Mouse (Mus musculus) stomach, embryonic 16.5 days (tissue): ENCODE measurements around the gene Lrp2. TPM values are rescaled to one million over a fixed set of nuclear protein-coding genes. Genes with fewer than 3 reads are reported as not detected.

Source experiments
- ATAC-seq: fragments of 200-750 bp; cut with Nextera tagmentation; 2 replicates; pipeline ENCODE4 v1.8.0; 2017; ENCODE audit warnings: moderate number of reproducible peaks, moderate TSS enrichment; ENCODE audit not compliant: insufficient read depth, low FRiP score
- H3K27ac ChIP-seq: fragments of 300-500 bp; sonication (generic); 2 replicates; pipeline ENCODE4 v1.5.1; 2014; ENCODE audit warnings: low read length
- H3K27me3 ChIP-seq: fragments of 300-500 bp; sonication (generic); 2 replicates; pipeline ENCODE4 v1.6.1; 2014; ENCODE audit warnings: low read length, control low read depth, mixed read lengths; ENCODE audit not compliant: control insufficient read depth, insufficient read depth
- H3K36me3 ChIP-seq: fragments of 300-500 bp; sonication (generic); 2 replicates; pipeline ENCODE4 v1.6.1; 2014; ENCODE audit warnings: low read length; ENCODE audit not compliant: control insufficient read depth, insufficient read depth
- H3K4me1 ChIP-seq: fragments of 300-500 bp; sonication (generic); 2 replicates; pipeline ENCODE4 v1.6.1; 2014; ENCODE audit warnings: low read length, control low read depth, mixed read lengths; ENCODE audit not compliant: control insufficient read depth, insufficient read depth
- H3K4me2 ChIP-seq: fragments of 300-500 bp; sonication (generic); 2 replicates; pipeline ENCODE4 v1.6.1; 2014; ENCODE audit warnings: low read depth, low read length, mixed read lengths
- H3K4me3 ChIP-seq: fragments of 300-500 bp; sonication (generic); replicated peaks from 2 replicates; pipeline ENCODE4 v1.5.1; 2014; ENCODE audit warnings: mild to moderate bottlenecking, low read length
- H3K9ac ChIP-seq: fragments of 300-500 bp; sonication (generic); 2 replicates; pipeline ENCODE4 v1.6.1; 2014; ENCODE audit warnings: low read length
- H3K9me3 ChIP-seq: fragments of 300-500 bp; sonication (generic); replicated peaks from 2 replicates; pipeline ENCODE4 v1.6.1; 2016; ENCODE audit warnings: low read length, control low read depth; ENCODE audit not compliant: control insufficient read depth
- WGBS: fragments of 180-500 bp; shearing (Covaris S2); extraction: QIAGEN DNeasy Blood & Tissue Kit; methylation state at CpG from one replicate; pipeline ENCODE4 v1.1.7; 2014; 5-methylcytosine and 5-hydroxymethylcytosine counted together
- polyA plus RNA-seq: library from polyadenylated mRNA; unstranded; fragments of >200 nt; fragmentation: Nextera tagmentation; extraction: Ambion mirVana; gene quantifications from 2 replicates; pipeline ENCODE4 v1.2.1, GENCODE M21; 2015

Lrp2 gene
- polyA plus RNA-seq, 1 experiment from 2014 or later = 0.63 TPM

- no peaks in the 10 kb centered on the region for H3K36me3 ChIP-seq
- 31% methylated on average over 7 of the region's 7 CpGs for WGBS
- no peaks in the 10 kb centered on the region for H3K27me3 ChIP-seq
- H3K9ac ChIP-seq = no peak overlapping the region
- no peak overlapping the region for H3K27ac ChIP-seq
- ATAC-seq = no peak
- no peaks in the 10 kb centered on the region for H3K9me3 ChIP-seq
- no peak overlapping the region for H3K4me3 ChIP-seq
- no peak overlapping the region for H3K4me2 ChIP-seq
- H3K4me1 ChIP-seq = no peaks in the 10 kb centered on the region
Observed at GRCm38 (mm10) chr2:69556686-69557085, 29.2 kb downstream of the Lrp2 start.

GRCm38 (mm10) chr2:69551639-69552038 lies 34.2 kb downstream of the Lrp2 start:
- no peak overlapping the region for H3K4me3 ChIP-seq

GRCm38 (mm10) chr2:69546823-69547222 lies 39.0 kb downstream of the Lrp2 start:
- 81% methylated on average over 11 of the region's 11 CpGs for WGBS
- H3K27ac ChIP-seq = no peak overlapping the region
- no peaks in the 10 kb centered on the region for H3K9me3 ChIP-seq
- no peak for ATAC-seq
- H3K4me3 ChIP-seq = no peak overlapping the region
- H3K4me1 ChIP-seq = no peaks in the 10 kb centered on the region
- H3K36me3 ChIP-seq = no peaks in the 10 kb centered on the region
- H3K9ac ChIP-seq = no peak overlapping the region
- no peaks in the 10 kb centered on the region for H3K27me3 ChIP-seq
- no peak overlapping the region for H3K4me2 ChIP-seq

More at GRCm38 (mm10) chr2:69551639-69552038, 34.2 kb downstream of the Lrp2 start:
- no peak for ATAC-seq
- no peaks in the 10 kb centered on the region for H3K36me3 ChIP-seq
- 76% methylated on average over 5 of the region's 5 CpGs for WGBS
- no peaks in the 10 kb centered on the region for H3K4me1 ChIP-seq
- H3K9me3 ChIP-seq = no peaks in the 10 kb centered on the region
- no peaks in the 10 kb centered on the region for H3K27me3 ChIP-seq
- H3K27ac ChIP-seq = no peak overlapping the region
- no peak overlapping the region for H3K9ac ChIP-seq
- no peak overlapping the region for H3K4me2 ChIP-seq

GRCm38 (mm10) chr2:69536018-69536417 lies 49.8 kb downstream of the Lrp2 start:
- Histone ChIP-seq H3K4me3 (no peak overlapping the region), H3K27me3 (no peaks in the 10 kb centered on the region), H3K4me1 (no peaks in the 10 kb centered on the region), H3K9me3 (no peaks in the 10 kb centered on the region), H3K27ac (no peak overlapping the region), H3K4me2 (no peak overlapping the region), H3K9ac (no peak overlapping the region), H3K36me3 (no peaks in the 10 kb centered on the region)
- 86% methylated on average over 7 of the region's 7 CpGs for WGBS
- no peak for ATAC-seq

GRCm38 (mm10) chr2:69531528-69532055 lies 54.3 kb downstream of the Lrp2 start:
- Histone ChIP-seq H3K9ac (no peak overlapping the region), H3K27ac (no peak overlapping the region), H3K27me3 (no peaks in the 10 kb centered on the region), H3K4me3 (no peak overlapping the region), H3K4me2 (no peak overlapping the region), H3K36me3 (no peaks in the 10 kb centered on the region), H3K4me1 (peaks cover 3% of the 10 kb centered on the region; the same call in 1 of the 2 replicates), H3K9me3 (no peaks in the 10 kb centered on the region)
- WGBS = 48% methylated on average over 3 of the region's 3 CpGs
- ATAC-seq = peak; percentile 33; the same call in 1 of the 2 replicates

GRCm38 (mm10) chr2:69530691-69531527 lies 55.0 kb downstream of the Lrp2 start:
- Histone ChIP-seq H3K4me1 (peaks cover 3% of the 10 kb centered on the region; the same call in 1 of the 2 replicates), H3K4me2 (no peak overlapping the region), H3K27ac (no peak overlapping the region), H3K36me3 (no peaks in the 10 kb centered on the region), H3K9me3 (no peaks in the 10 kb centered on the region), H3K27me3 (no peaks in the 10 kb centered on the region), H3K9ac (no peak overlapping the region), H3K4me3 (no peak overlapping the region)
- 15% methylated on average over 14 of the region's 14 CpGs for WGBS
- no peak for ATAC-seq

- H3K9me3 ChIP-seq = no peaks in the 10 kb centered on the region
- no peak overlapping the region for H3K9ac ChIP-seq
- no peaks in the 10 kb centered on the region for H3K36me3 ChIP-seq
- no peak overlapping the region for H3K4me2 ChIP-seq
- no peak overlapping the region for H3K4me3 ChIP-seq
- 43% methylated on average over 5 of the region's 5 CpGs for whole genome bisulfite sequencing
- no peaks in the 10 kb centered on the region for H3K27me3 ChIP-seq
- H3K4me1 ChIP-seq = peaks cover 3% of the 10 kb centered on the region; the same call in 1 of the 2 replicates
- H3K27ac ChIP-seq = no peak overlapping the region
- no peak for ATAC-seq
Observed at GRCm38 (mm10) chr2:69530126-69530525, 55.7 kb downstream of the Lrp2 start.

GRCm38 (mm10) chr2:69520273-69520672 lies 65.6 kb downstream of the Lrp2 start:
- no peak overlapping the region for H3K27ac ChIP-seq
- H3K4me1 ChIP-seq = no peaks in the 10 kb centered on the region
- WGBS = 90% methylated on average over 2 of the region's 2 CpGs
- H3K36me3 ChIP-seq = no peaks in the 10 kb centered on the region
- no peak overlapping the region for H3K9ac ChIP-seq
- no peak overlapping the region for H3K4me2 ChIP-seq
- peaks cover 4% of the 10 kb centered on the region; the same call in 1 of the 2 replicates for H3K9me3 ChIP-seq
- H3K27me3 ChIP-seq = no peaks in the 10 kb centered on the region
- no peak overlapping the region for H3K4me3 ChIP-seq
- no peak for ATAC-seq

- no peak overlapping the region for H3K9ac ChIP-seq
- no peak overlapping the region for H3K27ac ChIP-seq
- no peak overlapping the region for H3K4me2 ChIP-seq
- H3K4me1 ChIP-seq = no peaks in the 10 kb centered on the region
- WGBS = 69% methylated on average over 7 of the region's 7 CpGs
- H3K36me3 ChIP-seq = no peaks in the 10 kb centered on the region
- H3K9me3 ChIP-seq = peaks cover 4% of the 10 kb centered on the region; the same call in 1 of the 2 replicates
- H3K27me3 ChIP-seq = no peaks in the 10 kb centered on the region
- H3K4me3 ChIP-seq = no peak overlapping the region
- ATAC-seq = no peak
Observed at GRCm38 (mm10) chr2:69518307-69518706, 67.6 kb downstream of the Lrp2 start.
